Mouse (Mus musculus) heart, adult 18-20 months (tissue): ENCODE data around the gene Slc46a3. TPM values are rescaled to one million over a fixed set of nuclear protein-coding genes. Genes with fewer than 3 reads are reported as not detected.
"Not testable (repeated sequence)": the region's sequence is repeated elsewhere in the genome, so short reads cannot be mapped to it uniquely, and the experiment has no call there.

ENCODE experiments used
- DNase-seq, 2 experiments: peaks; one replicate each; pipeline ENCODE4 v3.0.0; 2021 to 2022; ENCODE audit warnings: mixed read lengths in 1 of 2
- long read RNA-seq, 2 experiments: library from polyadenylated mRNA; stranded (forward); transcript quantifications; one replicate each; pipeline ENCODE4 v2.0.0; 2021
- total RNA-seq, 2 experiments: library from RNA; stranded (reverse); gene quantifications; 2 replicates each; pipeline ENCODE4 v1.2.3; 2021

Gene Slc46a3
- 10 to 100 TPM in 1 of 2 experiments, 1 to 10 TPM in 1; 8.2 to 10.9 TPM for total RNA-seq
- long read RNA-seq, experiment 1, transcript Slc46a3-201 (6 exons, 2,434 nt), result major isoform, 6 of 7 reads
- long read RNA-seq, experiment 1, partial matches to known transcripts, result 0 of 7 reads
- long read RNA-seq, experiment 1, other reads (novel, unspliced or antisense), result 0 of 7 reads
- long read RNA-seq, experiment 2, partial matches to known transcripts, result 0 of 3 reads
- long read RNA-seq, experiment 2, other reads (novel, unspliced or antisense), result 1 of 3 reads

GRCm38 (mm10) chr5:147894455-147895076, at the start of gene Slc46a3:
Slc46a3 (minus strand) TSS chr5:147894815.
- DNase-seq, result peak; percentile 97 to 98

GRCm38 (mm10) chr5:147939226-147939625, 44.6 kb upstream of the Slc46a3 start:
- peak; percentile 59 for DNase-seq

- DNase-seq, result no peak
These were observed 40.5 kb upstream of the Slc46a3 start for GRCm38 (mm10) chr5:147935096-147935495.

- no peak for DNase-seq
These were observed 34.3 kb upstream of the Slc46a3 start for GRCm38 (mm10) chr5:147928668-147929497.

- no peak for DNase-seq
These were observed 31.5 kb upstream of the Slc46a3 start for GRCm38 (mm10) chr5:147925935-147926604.

GRCm38 (mm10) chr5:147924621-147925020, 30.0 kb upstream of the Slc46a3 start:
- no peak for DNase-seq

- DNase-seq, result peak; percentile 35 to 69
These were observed 23.6 kb upstream of the Slc46a3 start for GRCm38 (mm10) chr5:147918044-147918846.

- DNase-seq, result no peak
These were observed 21.6 kb upstream of the Slc46a3 start for GRCm38 (mm10) chr5:147916171-147916570.

- no peak for DNase-seq
These were observed 20.5 kb upstream of the Slc46a3 start for GRCm38 (mm10) chr5:147915038-147915566.

- peak in 1 of 2 experiments; percentile 49 for DNase-seq
These were observed 18.7 kb upstream of the Slc46a3 start for GRCm38 (mm10) chr5:147913241-147913842.

- DNase-seq, result peak; percentile 68 to 72
These were observed 17.1 kb upstream of the Slc46a3 start for GRCm38 (mm10) chr5:147911744-147912143.

- peak in 1 of 2 experiments; percentile 39 for DNase-seq
These were observed 16.3 kb upstream of the Slc46a3 start for GRCm38 (mm10) chr5:147910807-147911509.

GRCm38 (mm10) chr5:147907851-147908250, 13.2 kb upstream of the Slc46a3 start:
- DNase-seq, result no peak

GRCm38 (mm10) chr5:147907144-147907543, 12.5 kb upstream of the Slc46a3 start:
- DNase-seq, result no peak

GRCm38 (mm10) chr5:147903166-147903565, 8.6 kb upstream of the Slc46a3 start:
- no peak for DNase-seq

GRCm38 (mm10) chr5:147902008-147902757, 7.6 kb upstream of the Slc46a3 start:
- DNase-seq, result no peak

GRCm38 (mm10) chr5:147898968-147899549, 4.4 kb upstream of the Slc46a3 start:
- no peak for DNase-seq

- no peak for DNase-seq
These were observed 3.6 kb upstream of the Slc46a3 start for GRCm38 (mm10) chr5:147898254-147898653.

- not testable (repeated sequence) for DNase-seq
These were observed 1.9 kb upstream of the Slc46a3 start for GRCm38 (mm10) chr5:147896501-147896900.
